Mouse (Mus musculus): ENCODE measurements around the gene Hhatl. TPM values are rescaled to one million over a fixed set of nuclear protein-coding genes. Genes with fewer than 3 reads are reported as not detected.

Gene Hhatl
- 12.9 TPM for polyA plus RNA-seq (2015; fragmentation: Illumina TruSeq; extraction: RNeasy Lipid Tissue Mini Kit (QIAGEN cat#74804); ENCODE audit: low read depth, low replicate concordance)

GRCm38 (mm10) chr9:121791757-121792521 lies at the start of gene Hhatl:
TSS of gene Hhatl (minus strand) at chr9:121792507.

GRCm38 (mm10) chr9:121838829-121839621 lies 46.7 kb upstream of the Hhatl start, which contains the start of gene Ccdc13:
TSS of gene Ccdc13 (minus strand) at chr9:121839461.

GRCm38 (mm10) chr9:121777484-121778065 lies 14.7 kb downstream of the Hhatl start, which contains the start of gene Klhl40:
TSS of gene Klhl40 (plus strand) at chr9:121777607.

GRCm38 (mm10) chr9:121759091-121760081 lies 32.9 kb downstream of the Hhatl start, which contains the start of gene Zfp651:
TSS of gene Zfp651 (plus strand) at chr9:121759330.

Other genes starting within 250 kb of the Hhatl start
- 1.0 TPM for gene Lyzl4, start 150.4 kb downstream of the Hhatl start, polyA plus RNA-seq (2015; fragmentation: Illumina TruSeq; extraction: RNeasy Lipid Tissue Mini Kit (QIAGEN cat#74804); ENCODE audit: low read depth, low replicate concordance)
- gene Vipr1, start 149.8 kb downstream of the Hhatl start, polyA plus RNA-seq (2015; fragmentation: Illumina TruSeq; extraction: RNeasy Lipid Tissue Mini Kit (QIAGEN cat#74804); ENCODE audit: low read depth, low replicate concordance) = 18.4 TPM
- 21.1 TPM for gene Sec22c, start 87.0 kb downstream of the Hhatl start, polyA plus RNA-seq (2015; fragmentation: Illumina TruSeq; extraction: RNeasy Lipid Tissue Mini Kit (QIAGEN cat#74804); ENCODE audit: low read depth, low replicate concordance)
- 153 TPM for gene Ss18l2, start 82.2 kb downstream of the Hhatl start, polyA plus RNA-seq (2015; fragmentation: Illumina TruSeq; extraction: RNeasy Lipid Tissue Mini Kit (QIAGEN cat#74804); ENCODE audit: low read depth, low replicate concordance)
- gene Nktr, start 73.3 kb downstream of the Hhatl start, polyA plus RNA-seq (2015; fragmentation: Illumina TruSeq; extraction: RNeasy Lipid Tissue Mini Kit (QIAGEN cat#74804); ENCODE audit: low read depth, low replicate concordance) = 73.3 TPM
- gene Zfp651, start 33.2 kb downstream of the Hhatl start, polyA plus RNA-seq (2015; fragmentation: Illumina TruSeq; extraction: RNeasy Lipid Tissue Mini Kit (QIAGEN cat#74804); ENCODE audit: low read depth, low replicate concordance) = 67.7 TPM
- gene Klhl40, start 14.9 kb downstream of the Hhatl start, polyA plus RNA-seq (2015; fragmentation: Illumina TruSeq; extraction: RNeasy Lipid Tissue Mini Kit (QIAGEN cat#74804); ENCODE audit: low read depth, low replicate concordance) = 4.7 TPM
- 12.7 TPM for gene Ccdc13, start 47.0 kb upstream of the Hhatl start, polyA plus RNA-seq (2015; fragmentation: Illumina TruSeq; extraction: RNeasy Lipid Tissue Mini Kit (QIAGEN cat#74804); ENCODE audit: low read depth, low replicate concordance)
- 133 TPM for gene Higd1a, start 65.9 kb upstream of the Hhatl start, polyA plus RNA-seq (2015; fragmentation: Illumina TruSeq; extraction: RNeasy Lipid Tissue Mini Kit (QIAGEN cat#74804); ENCODE audit: low read depth, low replicate concordance)
- 4.1 TPM for gene Ackr2, start 105.8 kb upstream of the Hhatl start, polyA plus RNA-seq (2015; fragmentation: Illumina TruSeq; extraction: RNeasy Lipid Tissue Mini Kit (QIAGEN cat#74804); ENCODE audit: low read depth, low replicate concordance)
- not detected for gene Cyp8b1, start 123.8 kb upstream of the Hhatl start, polyA plus RNA-seq (2015; fragmentation: Illumina TruSeq; extraction: RNeasy Lipid Tissue Mini Kit (QIAGEN cat#74804); ENCODE audit: low read depth, low replicate concordance)
- 4.8 TPM for gene Fam198a, start 158.5 kb upstream of the Hhatl start, polyA plus RNA-seq (2015; fragmentation: Illumina TruSeq; extraction: RNeasy Lipid Tissue Mini Kit (QIAGEN cat#74804); ENCODE audit: low read depth, low replicate concordance)
- 34.9 TPM for gene Pomgnt2, start 204.6 kb upstream of the Hhatl start, polyA plus RNA-seq (2015; fragmentation: Illumina TruSeq; extraction: RNeasy Lipid Tissue Mini Kit (QIAGEN cat#74804); ENCODE audit: low read depth, low replicate concordance)

Data from brain, adult 10 weeks (tissue).